Mouse (Mus musculus): ENCODE measurements around the gene Serpinb9d. TPM values are rescaled to one million over a fixed set of nuclear protein-coding genes. Genes with fewer than 3 reads are reported as not detected.
"Not testable (repeated sequence)": the region's sequence is repeated elsewhere in the genome, so short reads cannot be mapped to it uniquely, and the experiment has no call there.

Serpinb9d gene
- total RNA-seq (2021): not detected
- long read RNA-seq, experiment 1: 0 reads
- long read RNA-seq, experiment 2: 0 reads

DNA sequence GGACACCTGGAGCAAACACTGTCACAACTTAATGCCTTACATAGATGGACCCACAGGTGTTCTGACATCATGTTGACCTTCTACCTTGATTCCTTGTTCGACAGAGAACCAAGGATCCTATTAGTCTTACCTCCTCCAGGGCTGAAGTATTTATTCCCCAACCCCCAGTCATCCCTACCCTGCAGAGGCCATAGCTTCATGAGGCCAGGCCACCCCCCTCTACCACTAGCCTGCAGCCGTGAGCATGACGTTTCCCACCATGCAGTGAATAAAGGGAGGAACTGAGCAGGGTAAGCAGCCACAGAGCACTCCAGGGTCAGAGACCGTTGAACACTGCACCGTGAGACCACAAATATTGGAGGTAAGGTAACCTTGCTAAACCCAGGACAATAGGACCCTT lies at the start of gene Serpinb9d:
Gene Serpinb9d (plus strand): TSS at position 301 of the 400 bp plus-strand sequence.
- intact Hi-C loops (cut with DNase I): no loop called here
- DNase-seq: no peak

DNA sequence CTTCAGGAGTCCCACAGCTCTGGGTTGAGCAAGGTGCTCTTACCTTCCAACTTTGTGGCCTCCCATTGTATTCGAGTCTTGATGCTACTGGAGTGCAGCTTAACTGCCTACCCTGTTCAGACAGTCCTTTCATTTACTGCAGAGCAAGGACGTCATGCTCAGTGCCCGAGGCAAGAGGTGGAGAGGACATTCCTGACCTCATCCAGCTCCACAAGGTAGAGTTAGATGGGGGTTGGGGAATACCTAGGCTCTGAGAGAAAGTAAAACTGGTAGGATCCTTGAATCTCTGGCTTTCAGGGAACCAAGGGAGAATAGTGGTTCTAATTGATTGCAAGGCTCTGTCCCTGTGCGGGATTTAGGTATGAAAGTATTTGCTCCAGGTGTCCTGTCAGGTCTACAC lies 33.1 kb upstream of the Serpinb9d start, which contains the start of gene Serpinb9c:
Gene Serpinb9c (minus strand): TSS at position 101 of the 400 bp plus-strand sequence.
- no peak for DNase-seq
- intact Hi-C loops (cut with DNase I): no loop called here

DNA sequence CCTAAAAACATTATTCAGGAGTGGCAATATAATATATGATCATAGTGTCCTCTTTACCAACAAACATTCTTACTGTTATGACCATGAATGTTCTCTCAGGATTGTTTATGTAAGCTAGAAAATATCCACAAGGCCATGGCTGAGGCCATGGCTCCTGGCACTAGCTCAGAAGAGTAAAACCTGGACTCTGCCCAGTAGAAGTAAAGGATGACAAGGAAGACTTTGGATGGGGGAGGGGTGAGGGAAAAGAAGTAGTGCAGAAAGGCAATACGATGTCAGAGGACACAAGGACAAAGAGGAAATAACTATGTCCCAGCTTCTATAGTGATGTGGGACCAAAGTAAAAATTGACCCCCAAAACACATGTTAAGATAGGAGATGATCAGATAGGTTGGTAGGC lies 2.3 kb upstream of the Serpinb9d start:
- intact Hi-C loops (cut with DNase I); DNase-seq: not testable (repeated sequence)

- intact Hi-C loops (cut with DNase I): no loop called here
- no peak for DNase-seq
These were observed 7.0 kb downstream of the Serpinb9d start for GRCm38 (mm10) chr13:33199740-33200139.

DNA sequence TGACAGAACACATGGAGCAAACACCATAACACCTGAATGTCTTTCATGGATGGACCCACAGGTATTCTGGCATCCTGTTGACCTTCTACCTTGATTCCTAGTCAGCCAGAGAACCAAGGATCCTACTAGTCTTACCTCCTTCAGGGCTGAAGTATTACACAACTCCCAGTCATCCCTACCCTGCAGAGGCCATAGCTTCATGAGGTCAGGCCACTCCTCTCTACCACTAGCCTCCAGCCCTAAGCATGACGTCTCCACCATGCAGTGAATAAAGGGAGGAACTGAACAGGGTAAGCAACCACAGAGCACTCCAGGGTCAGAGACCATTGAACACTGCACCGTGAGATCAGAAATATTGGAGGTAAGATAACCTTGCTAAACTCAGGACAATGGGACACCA lies 56.6 kb downstream of the Serpinb9d start, which contains the start of gene Serpinb9e:
Gene Serpinb9e (plus strand): TSS at position 301 of the 400 bp plus-strand sequence.
- DNase-seq; intact Hi-C loops (cut with DNase I): not testable (repeated sequence)

Other genes starting within 250 kb of the Serpinb9d start
- 1 to 10 TPM; 2.8 to 3.5 TPM for gene Serpinb6b, start 227.8 kb upstream of the Serpinb9d start, total RNA-seq (2021)
- gene Serpinb9, start 189.7 kb upstream of the Serpinb9d start, total RNA-seq (2021): 1 to 10 TPM; 1.5 to 1.7 TPM
- gene Serpinb9b, start 165.5 kb upstream of the Serpinb9d start, total RNA-seq (2021): not detected
- not detected for gene Serpinb1b, start 114.4 kb upstream of the Serpinb9d start, total RNA-seq (2021)
- gene Serpinb9c, start 33.2 kb upstream of the Serpinb9d start, total RNA-seq (2021): not detected
- gene Serpinb9e, start 56.7 kb downstream of the Serpinb9d start, total RNA-seq (2021): not detected
- gene Serpinb9f, start 131.1 kb downstream of the Serpinb9d start, total RNA-seq (2021): not detected
- not detected for gene Gm11397, start 202.8 kb downstream of the Serpinb9d start, total RNA-seq (2021)

Measured in gastrocnemius, postnatal 36 days (tissue).